Mouse (Mus musculus) common myeloid progenitor, adult 5-6 weeks (primary cell): ENCODE data around the gene 9930022D16Rik. TPM values are rescaled to one million over a fixed set of nuclear protein-coding genes. Genes with fewer than 3 reads are reported as not detected.
A peak's percentile ranks its signal among the peaks of the same experiment; 100 is the strongest.

Experiments used
- ATAC-seq: replicated peaks from 2 replicates; pipeline ENCODE4 v1.8.0; 2016; ENCODE audit warnings: low read depth, mild to moderate bottlenecking, moderate TSS enrichment, inconsistent platforms; ENCODE audit not compliant: poor library complexity, severe bottlenecking
- total RNA-seq: library from RNA; stranded (forward); fragments of 200-1000, 187-1606 nt; gene quantifications from 2 replicates; pipeline ENCODE4 v1.2.3, GENCODE M21; 2017

Gene 9930022D16Rik
- total RNA-seq, 1 experiment from 2014 or later: not detected

GRCm38 (mm10) chr11:109443468-109444263 is 29.9 kb downstream of the 9930022D16Rik start:
- no peak for ATAC-seq

GRCm38 (mm10) chr11:109444600-109444999 is 30.9 kb downstream of the 9930022D16Rik start:
- ATAC-seq: peak; percentile 51

- ATAC-seq: peak; percentile 76
Observed at GRCm38 (mm10) chr11:109445438-109446035, 31.8 kb downstream of the 9930022D16Rik start.

GRCm38 (mm10) chr11:109451169-109451568 is 37.5 kb downstream of the 9930022D16Rik start:
- no peak for ATAC-seq

- ATAC-seq: no peak
Observed at GRCm38 (mm10) chr11:109456261-109456660, 42.5 kb downstream of the 9930022D16Rik start.

GRCm38 (mm10) chr11:109458165-109458564 is 44.4 kb downstream of the 9930022D16Rik start:
- ATAC-seq: no peak

GRCm38 (mm10) chr11:109460586-109460985 is 46.9 kb downstream of the 9930022D16Rik start:
- ATAC-seq: peak; percentile 54; the same call in 1 of the 2 replicates

GRCm38 (mm10) chr11:109465068-109465467 is 51.4 kb downstream of the 9930022D16Rik start:
- ATAC-seq: no peak; the same call in 1 of the 2 replicates

GRCm38 (mm10) chr11:109466987-109467386 is 53.3 kb downstream of the 9930022D16Rik start:
- ATAC-seq: no peak

GRCm38 (mm10) chr11:109468133-109468532 is 54.4 kb downstream of the 9930022D16Rik start:
- no peak for ATAC-seq

Other genes with a start within 250 kb of the 9930022D16Rik start
- 0.10 and 0.14 TPM in 2 replicates for gene Rgs9, start 115.8 kb upstream of the 9930022D16Rik start, total RNA-seq
- 43.8 and 49.6 TPM in 2 replicates for gene Gna13, start 51.1 kb upstream of the 9930022D16Rik start, total RNA-seq
- gene Amz2, start 12.0 kb downstream of the 9930022D16Rik start, total RNA-seq: 50.8 and 62.2 TPM in 2 replicates
- 1.8 and 2.7 TPM in 2 replicates for gene Arsg, start 59.5 kb downstream of the 9930022D16Rik start, total RNA-seq
- gene Slc16a6, start 59.7 kb downstream of the 9930022D16Rik start, total RNA-seq: 11.5 and 12.8 TPM in 2 replicates
- 1.9 and 5.7 TPM in 2 replicates for gene Wipi1, start 198.1 kb downstream of the 9930022D16Rik start, total RNA-seq
- 93.1 and 123 TPM in 2 replicates for gene Prkar1a, start 235.5 kb downstream of the 9930022D16Rik start, total RNA-seq